Mouse (Mus musculus) forebrain, postnatal 0 days (tissue): ENCODE results near the gene Cdhr4. TPM values are rescaled to one million over a fixed set of nuclear protein-coding genes. Genes with fewer than 3 reads are reported as not detected.

ENCODE experiments used
- ATAC-seq: fragments of 200-750 bp; cut with Nextera tagmentation; 2 replicates; pipeline ENCODE4 v1.8.0; 2017; ENCODE audit warnings: mild to moderate bottlenecking, moderate library complexity
- DNase-seq: peaks from one replicate; pipeline ENCODE4 v3.0.0-alpha.2; 2015
- H3K27ac ChIP-seq: fragments of 300-500 bp; sonication (generic); 2 replicates; pipeline ENCODE4 v1.5.1; 2014; ENCODE audit warnings: low read depth, mild to moderate bottlenecking, antibody characterized with exemption, low read length, moderate library complexity, mixed read lengths
- H3K27me3 ChIP-seq: fragments of 300-500 bp; sonication (generic); 2 replicates; pipeline ENCODE4 v1.6.1; 2014; ENCODE audit warnings: mild to moderate bottlenecking, low read length, mixed read lengths; ENCODE audit not compliant: insufficient read depth
- H3K36me3 ChIP-seq: fragments of 300-500 bp; sonication (generic); 2 replicates; pipeline ENCODE4 v1.6.1; 2014; ENCODE audit warnings: mild to moderate bottlenecking, moderate library complexity; ENCODE audit not compliant: insufficient read depth
- H3K4me1 ChIP-seq: fragments of 300-500 bp; sonication (generic); 2 replicates; pipeline ENCODE4 v1.6.1; 2014; ENCODE audit warnings: antibody characterized with exemption; ENCODE audit not compliant: insufficient read depth
- H3K4me2 ChIP-seq: fragments of 300-500 bp; sonication (generic); 2 replicates; pipeline ENCODE4 v1.6.1; 2014; ENCODE audit warnings: low read depth, mild to moderate bottlenecking, moderate library complexity
- H3K4me3 ChIP-seq: fragments of 300-500 bp; sonication (generic); 2 replicates; pipeline ENCODE4 v1.5.1; 2014; ENCODE audit warnings: low read depth, low read length, mixed read lengths
- H3K9ac ChIP-seq: fragments of 300-500 bp; sonication (generic); 2 replicates; pipeline ENCODE4 v1.6.1; 2014; ENCODE audit warnings: mild to moderate bottlenecking
- H3K9me3 ChIP-seq: fragments of 300-500 bp; sonication (generic); 2 replicates; pipeline ENCODE4 v1.6.1; 2016; ENCODE audit warnings: low read length
- CTCF ChIP-seq: sonication (generic); IDR thresholded peaks from 2 replicates; pipeline ENCODE4 v1.5.1; 2016; ENCODE audit warnings: antibody characterized with exemption, control low read depth, low read depth
- WGBS: fragments of 180-500 bp; shearing (Covaris S2); extraction: QIAGEN DNeasy Blood & Tissue Kit; methylation state at CpG from one replicate; pipeline ENCODE4 v1.1.7; 2014; 5-methylcytosine and 5-hydroxymethylcytosine counted together
- polyA plus RNA-seq: library from polyadenylated mRNA; unstranded; fragments of >200 nt; fragmentation: Nextera tagmentation; extraction: Ambion mirVana; gene quantifications from 2 replicates; pipeline ENCODE4 v1.2.1, GENCODE M21; 2015
- total RNA-seq: library from RNA; depleted of rRNA; stranded (reverse); fragments of >200 nt; gene quantifications from 2 replicates; pipeline ENCODE4 v1.2.3, GENCODE M21; 2014; rRNA removed

The Cdhr4 gene
- total RNA-seq (3.1 and 4.4 TPM in 2 replicates), polyA plus RNA-seq (0.38 and 0.69 TPM in 2 replicates)

- no peak within 1 kb of the TSS for H3K4me3 ChIP-seq
- WGBS = 70% methylated on average over 2 of the region's 2 CpGs
These were observed at the start of gene Cdhr4 for GRCm38 (mm10) chr9:107992197-107992596. TSS of gene Cdhr4 (plus strand) at chr9:107992497.

GRCm38 (mm10) chr9:107947241-107948194, 44.8 kb upstream of the Cdhr4 start:
- ATAC-seq (no peak), DNase-seq (no peak)
- 85% methylated on average over 31 of the region's 31 CpGs for WGBS
- Histone ChIP-seq H3K36me3 (peaks cover 25% of the 10 kb centered on the region), H3K4me3 (no peak overlapping the region), H3K27ac (no peak overlapping the region), H3K4me2 (no peak overlapping the region), H3K4me1 (no peaks in the 10 kb centered on the region), H3K27me3 (no peaks in the 10 kb centered on the region), H3K9ac (no peak overlapping the region), H3K9me3 (no peaks in the 10 kb centered on the region)
- TF ChIP-seq CTCF = no peak

More at GRCm38 (mm10) chr9:107992197-107992596, at the start of gene Cdhr4:
- Histone ChIP-seq H3K4me2 (no peak within 1 kb of the TSS), H3K27ac (no peak within 1 kb of the TSS), H3K9me3 (no peaks in the 10 kb centered on the region), H3K4me1 (no peaks in the 10 kb centered on the region), H3K36me3 (no peaks in the 10 kb centered on the region), H3K27me3 (no peaks in the 10 kb centered on the region), H3K9ac (no peak within 1 kb of the TSS)
- TF ChIP-seq CTCF = no peak
- ATAC-seq = no peak
- no peak for DNase-seq

DNA sequence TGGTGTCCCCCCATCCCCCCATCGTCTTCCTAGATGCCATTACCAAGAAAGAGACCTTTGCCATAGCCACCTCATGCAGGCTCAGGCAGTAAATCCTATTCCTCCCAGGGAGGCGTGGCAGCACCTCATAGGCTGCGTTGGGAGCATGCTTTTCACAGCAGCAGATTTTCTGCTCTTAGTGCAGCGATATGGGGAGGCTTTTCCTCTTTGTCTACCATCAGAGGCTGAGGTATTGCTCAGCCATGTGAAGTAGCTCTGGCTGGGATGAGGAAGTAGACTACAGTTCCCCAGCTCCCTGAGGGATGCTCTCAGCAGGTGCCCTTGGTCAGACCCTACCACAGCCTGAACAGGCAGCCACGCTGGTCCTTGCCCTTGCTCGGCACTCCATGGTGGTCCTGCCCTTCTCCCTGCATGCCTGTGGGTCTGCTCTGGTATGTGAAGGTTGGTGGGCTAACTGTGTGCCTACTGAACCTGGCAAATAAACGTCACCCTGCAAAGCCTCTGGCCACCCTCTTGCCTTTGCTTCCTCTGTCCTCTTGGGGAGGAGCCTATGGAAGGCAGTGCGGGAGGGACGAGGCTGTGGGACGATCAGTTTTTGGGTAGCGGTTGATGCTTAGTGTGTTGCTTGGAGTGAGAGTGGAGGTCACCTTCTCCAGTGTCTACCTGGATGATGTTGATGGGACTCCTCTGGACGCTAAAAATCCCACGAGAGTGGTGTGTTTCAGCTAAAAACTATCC, 42.9 kb upstream of the Cdhr4 start:
- no peak for DNase-seq
- 82% methylated on average over 13 of the region's 13 CpGs for WGBS
- no peaks in the 10 kb centered on the region for H3K9me3 ChIP-seq
- no peak overlapping the region for H3K4me2 ChIP-seq
- no peaks in the 10 kb centered on the region for H3K27me3 ChIP-seq
- H3K27ac ChIP-seq = no peak overlapping the region
- no peak overlapping the region for H3K4me3 ChIP-seq
- H3K4me1 ChIP-seq = no peaks in the 10 kb centered on the region
- TF ChIP-seq CTCF = no peak
- H3K36me3 ChIP-seq = peaks cover 25% of the 10 kb centered on the region
- no peak for ATAC-seq
- no peak overlapping the region for H3K9ac ChIP-seq

DNA sequence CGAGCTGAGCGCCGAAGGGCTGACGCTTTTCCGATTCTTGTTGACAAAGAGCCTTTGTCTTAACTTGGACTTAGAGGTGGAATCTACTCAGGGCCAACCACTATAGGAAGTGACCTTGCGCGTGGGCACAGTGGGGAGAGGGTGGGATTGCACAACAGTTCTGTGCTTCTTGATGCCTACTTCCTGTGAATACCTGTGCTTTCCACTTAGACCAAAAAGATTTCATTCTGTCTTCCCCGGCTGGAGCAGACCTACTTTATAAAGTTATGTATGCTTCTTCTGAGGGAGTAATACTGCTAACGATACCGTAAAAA, 42.4 kb upstream of the Cdhr4 start, which contains the start of gene Traip:
TSS of gene Traip (plus strand) at position 215 of the 314 bp plus-strand sequence.
- WGBS = 85% methylated on average over 10 of the region's 10 CpGs
- peaks cover 25% of the 10 kb centered on the region for H3K36me3 ChIP-seq
- peak within 1 kb of the TSS; percentile 60 for H3K9ac ChIP-seq
- no peaks in the 10 kb centered on the region for H3K9me3 ChIP-seq
- no peak for TF ChIP-seq CTCF
- peak within 1 kb of the TSS; percentile 54 for H3K4me3 ChIP-seq
- DNase-seq (no peak), ATAC-seq (no peak)
- H3K4me1 ChIP-seq = no peaks in the 10 kb centered on the region
- peak within 1 kb of the TSS; percentile 79 for H3K4me2 ChIP-seq
- no peaks in the 10 kb centered on the region for H3K27me3 ChIP-seq
- peak within 1 kb of the TSS; percentile 78 for H3K27ac ChIP-seq

DNA sequence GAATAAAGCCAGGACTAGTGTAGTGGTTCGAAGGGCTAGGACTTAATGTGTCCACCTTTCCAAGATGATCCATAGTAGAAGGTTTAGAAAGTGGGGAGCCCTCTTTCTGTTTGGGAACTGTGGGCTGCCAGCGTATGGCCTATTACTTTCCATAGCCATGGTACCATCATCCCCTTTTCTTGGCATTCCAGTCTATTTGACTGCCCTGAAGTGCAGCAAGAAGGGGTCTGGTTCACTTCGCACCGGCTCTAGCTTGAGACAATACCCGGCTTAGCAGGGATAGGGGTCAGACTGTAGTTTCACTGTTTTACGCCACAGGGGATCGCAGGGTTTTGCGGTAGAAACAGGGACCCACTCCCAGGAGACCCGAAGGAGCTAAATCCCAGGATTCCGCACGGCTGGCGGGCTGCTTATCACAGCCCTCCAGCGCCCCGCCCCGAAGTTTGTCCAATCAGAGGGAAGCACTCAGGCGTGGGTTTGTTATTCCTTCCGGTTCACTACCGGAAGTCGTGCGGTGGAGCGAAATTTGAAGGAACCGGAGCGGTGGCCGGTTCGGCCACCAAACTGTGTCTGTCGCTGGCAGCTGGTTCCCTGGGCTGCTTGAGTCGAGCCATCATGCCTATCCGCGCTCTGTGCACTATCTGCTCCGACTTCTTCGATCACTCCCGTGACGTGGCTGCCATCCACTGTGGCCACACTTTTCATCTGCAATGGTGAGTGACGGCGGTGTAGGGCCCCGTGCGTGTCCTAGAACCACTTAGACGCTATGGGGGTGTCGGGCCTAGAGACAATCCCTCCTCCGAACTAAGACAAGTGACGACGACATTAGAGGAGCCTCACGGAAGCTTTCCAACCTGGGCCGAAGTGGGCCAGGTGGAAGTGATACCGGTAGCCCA, 41.6 kb upstream of the Cdhr4 start:
- peak overlapping the region; percentile 60 for H3K9ac ChIP-seq
- peak overlapping the region; percentile 78 for H3K27ac ChIP-seq
- TF ChIP-seq CTCF = no peak
- H3K4me2 ChIP-seq = peak overlapping the region; percentile 79
- H3K27me3 ChIP-seq = no peaks in the 10 kb centered on the region
- peaks cover 25% of the 10 kb centered on the region for H3K36me3 ChIP-seq
- ATAC-seq (peak; percentile 100), DNase-seq (peak; percentile 95)
- H3K4me3 ChIP-seq = peak overlapping the region; percentile 54
- H3K9me3 ChIP-seq = no peaks in the 10 kb centered on the region
- H3K4me1 ChIP-seq = no peaks in the 10 kb centered on the region
- 14% methylated on average over 45 of the region's 45 CpGs for WGBS

DNA sequence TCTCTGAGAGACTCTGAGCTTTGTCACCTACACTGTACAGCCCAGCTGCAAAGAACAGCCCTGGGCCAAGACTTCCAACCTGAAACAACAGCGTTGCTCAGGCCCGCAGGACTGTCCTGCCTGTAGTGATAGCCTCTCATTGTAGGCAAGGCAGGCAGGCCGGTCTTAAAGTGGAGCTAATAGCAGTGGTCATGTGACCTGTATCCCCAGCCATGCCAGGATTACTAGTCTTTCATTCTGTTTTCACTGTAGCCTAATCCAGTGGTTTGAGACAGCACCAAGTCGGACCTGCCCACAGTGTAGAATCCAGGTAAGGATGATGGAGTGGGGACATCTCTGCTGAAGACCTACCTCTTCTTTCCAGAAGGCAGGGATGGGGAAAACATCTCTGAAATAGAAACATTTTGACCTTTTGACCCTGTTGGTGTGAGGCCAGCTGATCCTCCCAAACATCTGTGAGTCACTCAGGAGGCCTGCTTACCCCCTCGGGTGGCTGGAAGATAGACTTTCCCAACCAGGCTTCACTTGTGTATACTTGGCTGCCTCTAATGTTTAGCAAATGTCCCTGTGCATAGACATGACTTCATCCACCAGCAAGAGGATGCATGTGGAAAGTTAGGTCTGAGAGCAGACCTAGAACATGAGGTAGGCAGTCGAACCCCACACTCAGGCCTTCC, 36.5 kb upstream of the Cdhr4 start:
- Histone ChIP-seq H3K27me3 (no peaks in the 10 kb centered on the region), H3K36me3 (peaks cover 10% of the 10 kb centered on the region), H3K9me3 (no peaks in the 10 kb centered on the region), H3K9ac (no peak overlapping the region), H3K4me2 (no peak overlapping the region), H3K4me3 (no peak overlapping the region), H3K4me1 (0 out of 2 replicates have a peak, but pooled peaks cover 4% of the 10 kb centered on the region), H3K27ac (no peak overlapping the region)
- WGBS = 89% methylated on average over 6 of the region's 6 CpGs
- TF ChIP-seq CTCF = no peak
- ATAC-seq (no peak), DNase-seq (no peak)
